ENCODE assay signal across 8 mouse cellular contexts in the genomic region with DNA sequence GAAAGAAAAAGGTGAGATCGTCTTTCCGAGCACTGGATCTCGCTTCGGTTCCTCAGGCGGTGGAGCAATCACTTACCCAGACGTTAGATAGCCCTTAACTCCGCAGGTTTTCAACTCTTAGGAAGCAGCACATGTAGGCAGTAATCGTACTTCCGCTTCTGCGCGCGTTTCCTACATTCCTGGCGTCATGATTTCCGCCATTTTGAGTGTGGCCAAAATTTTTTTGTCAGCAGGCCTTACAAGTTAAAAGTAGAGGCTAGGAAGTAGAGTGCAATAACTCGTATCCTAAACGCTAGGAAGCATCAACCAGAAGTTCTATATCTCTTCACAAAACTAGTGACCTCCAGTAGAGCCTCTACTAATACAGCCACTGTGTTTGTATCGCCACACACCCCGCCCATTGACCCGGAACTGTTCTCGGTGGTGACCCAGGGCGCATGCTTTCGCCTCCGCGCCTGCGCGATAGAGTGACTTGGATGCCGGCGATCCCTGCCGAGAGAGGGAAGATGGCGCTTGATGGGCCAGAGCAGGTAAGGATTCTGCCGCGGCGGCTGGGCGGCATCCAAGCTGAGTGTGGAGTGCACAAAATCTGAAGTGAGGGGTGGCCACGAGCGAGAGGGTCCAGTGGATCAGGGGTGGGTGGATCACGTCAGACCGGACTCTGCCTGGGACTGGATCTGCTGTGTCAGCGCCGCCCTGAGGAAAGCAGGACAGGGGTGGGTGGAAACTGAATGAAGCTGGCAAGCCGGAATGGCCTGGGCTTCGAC. TPM values are rescaled to one million over a fixed set of nuclear protein-coding genes. Genes with fewer than 3 reads are reported as not detected.
DNase-seq lines count a peak whose midpoint lies in the region; ATAC-seq lines count a peak whose summit lies in the region.

A gene (minus strand): TSS at position 395 of the 767 bp plus-strand sequence.
A gene (plus strand): TSS at position 470 of the 767 bp plus-strand sequence.

- H3K4me1 ChIP-seq in forebrain, embryonic 11.5 days (replicated peaks; ENCODE audit: control insufficient read depth, insufficient read depth, low read length) = peaks cover 13% of the 10 kb centered on the region
- peaks cover 13% of the 10 kb centered on the region for H3K4me1 ChIP-seq in heart, embryonic 16.5 days (ENCODE audit: control insufficient read depth, insufficient read depth, low read length)
- H3K4me1 ChIP-seq in liver, embryonic 15.5 days (replicated peaks) = peaks cover 35% of the 10 kb centered on the region
- H3K4me1 ChIP-seq in neural tube, embryonic 12.5 days = peaks cover 20% of the 10 kb centered on the region

- peaks cover 4% of the 10 kb centered on the region; the same call in 1 of the 2 replicates for H3K36me3 ChIP-seq in forebrain, embryonic 11.5 days (ENCODE audit: control insufficient read depth, insufficient read depth, low read length)
- peaks cover 35% of the 10 kb centered on the region for H3K36me3 ChIP-seq in heart, embryonic 16.5 days (ENCODE audit: control insufficient read depth, insufficient read depth)
- peaks cover 67% of the 10 kb centered on the region for H3K36me3 ChIP-seq in liver, embryonic 15.5 days (replicated peaks)
- peaks cover 54% of the 10 kb centered on the region for H3K36me3 ChIP-seq in neural tube, embryonic 12.5 days

- H3K27ac ChIP-seq in forebrain, embryonic 11.5 days (ENCODE audit: low read depth, low read length) = peak within 1 kb of the TSS; percentile 43; the same call in 1 of the 2 replicates
- H3K27ac ChIP-seq in heart, embryonic 16.5 days (ENCODE audit: low read length) = peak within 1 kb of the TSS; percentile 85
- peak within 1 kb of the TSS; percentile 85 for H3K27ac ChIP-seq in liver, embryonic 15.5 days (replicated peaks)
- H3K27ac ChIP-seq in neural tube, embryonic 12.5 days = peak within 1 kb of the TSS; percentile 50; the same call in 1 of the 2 replicates

- WGBS in forebrain, embryonic 11.5 days = under 1% methylated on average over 42 of the region's 42 CpGs
- WGBS in heart, embryonic 16.5 days = under 1% methylated on average over 42 of the region's 42 CpGs
- WGBS in liver, embryonic 15.5 days (ENCODE audit: insufficient replicate concordance) = under 1% methylated on average over 42 of the region's 42 CpGs
- under 1% methylated on average over 42 of the region's 42 CpGs for WGBS in neural tube, embryonic 12.5 days

- no peaks in the 10 kb centered on the region for H3K27me3 ChIP-seq in forebrain, embryonic 11.5 days (ENCODE audit: control insufficient read depth, insufficient read depth, low read length)
- no peaks in the 10 kb centered on the region for H3K27me3 ChIP-seq in heart, embryonic 16.5 days (ENCODE audit: control insufficient read depth, insufficient read depth, low read length)
- H3K27me3 ChIP-seq in liver, embryonic 15.5 days = no peaks in the 10 kb centered on the region
- H3K27me3 ChIP-seq in neural tube, embryonic 12.5 days (replicated peaks) = no peaks in the 10 kb centered on the region

- DNase-seq in CD8-positive naive resting alpha-beta T cell, adult 2 months (ENCODE audit: low read depth in 2 of 2, low spot score in 2 of 2) = peak; percentile 96
- peak; percentile 96 for DNase-seq in c-Kit-positive CD71-negative TER-119-negative erythroid progenitor cells, embryonic 14.5 days (ENCODE audit: low read depth)
- peak; percentile 96 for DNase-seq in forebrain, embryonic 11.5 days (ENCODE audit: low spot score)
- DNase-seq in kidney, postnatal 36 days = peak; percentile 99 to 100
- peak; percentile 92 for DNase-seq in telencephalon, adult 2 months (ENCODE audit: low read depth, low spot score)

- peak within 1 kb of the TSS; percentile 86 for H3K9ac ChIP-seq in forebrain, embryonic 11.5 days (ENCODE audit: low read length)
- peak within 1 kb of the TSS; percentile 94 for H3K9ac ChIP-seq in heart, embryonic 16.5 days (ENCODE audit: low read length)
- H3K9ac ChIP-seq in liver, embryonic 15.5 days = peak within 1 kb of the TSS; percentile 89
- peak within 1 kb of the TSS; percentile 75 for H3K9ac ChIP-seq in neural tube, embryonic 12.5 days

- H3K4me2 ChIP-seq in forebrain, embryonic 11.5 days (ENCODE audit: low read depth, low read length, severe bottlenecking) = peak within 1 kb of the TSS; percentile 72
- H3K4me2 ChIP-seq in heart, embryonic 16.5 days (ENCODE audit: low read depth, low read length) = peak within 1 kb of the TSS; percentile 100
- peak within 1 kb of the TSS; percentile 90 for H3K4me2 ChIP-seq in liver, embryonic 15.5 days
- peak within 1 kb of the TSS; percentile 96 for H3K4me2 ChIP-seq in neural tube, embryonic 12.5 days (replicated peaks)

- no peaks in the 10 kb centered on the region for H3K9me3 ChIP-seq in forebrain, embryonic 11.5 days (ENCODE audit: control insufficient read depth, low read length)
- H3K9me3 ChIP-seq in heart, embryonic 16.5 days (replicated peaks; ENCODE audit: control insufficient read depth, low read length) = no peaks in the 10 kb centered on the region
- no peaks in the 10 kb centered on the region for H3K9me3 ChIP-seq in liver, embryonic 15.5 days (replicated peaks)
- H3K9me3 ChIP-seq in neural tube, embryonic 12.5 days = no peaks in the 10 kb centered on the region

- peak within 1 kb of the TSS; percentile 78 for H3K4me3 ChIP-seq in forebrain, embryonic 11.5 days (ENCODE audit: low read depth, low read length)
- H3K4me3 ChIP-seq in heart, embryonic 16.5 days (ENCODE audit: low read length) = peak within 1 kb of the TSS; percentile 94
- peak within 1 kb of the TSS; percentile 88 for H3K4me3 ChIP-seq in liver, embryonic 15.5 days (replicated peaks)
- peak within 1 kb of the TSS; percentile 82 for H3K4me3 ChIP-seq in neural tube, embryonic 12.5 days

- ATAC-seq in forebrain, embryonic 11.5 days (replicated peaks; ENCODE audit: low FRiP score) = peak; percentile 94
- ATAC-seq in heart, embryonic 16.5 days (replicated peaks; ENCODE audit: extremely low read depth, insufficient read depth, low FRiP score) = peak; percentile 96
- peak; percentile 95 for ATAC-seq in liver, embryonic 15.5 days (ENCODE audit: insufficient read depth)
- ATAC-seq in neural tube, embryonic 12.5 days (ENCODE audit: low FRiP score, low read depth) = peak; percentile 95

RNA-seq across cellular contexts. Expression of the first gene that starts in this region (rescaled TPM):
- polyA plus RNA-seq in forebrain, embryonic 11.5 days (2014; fragmentation: Nextera tagmentation; extraction: Ambion mirVana) = 70.1 and 71.1 TPM in 2 replicates
- 34.0 and 38.7 TPM in 2 replicates for polyA plus RNA-seq in heart, embryonic 16.5 days (2015; fragmentation: Nextera tagmentation; extraction: Ambion mirVana)
- 30.2 and 30.4 TPM in 2 replicates for polyA plus RNA-seq in liver, embryonic 15.5 days (2015; fragmentation: Nextera tagmentation; extraction: Ambion mirVana)
- polyA plus RNA-seq in neural tube, embryonic 12.5 days (2016; fragmentation: Nextera tagmentation; extraction: Ambion mirVana) = 52.3 TPM in 2 replicates

RNA-seq across cellular contexts. Expression of the second gene that starts in this region (rescaled TPM):
- polyA plus RNA-seq in forebrain, embryonic 11.5 days (2014; fragmentation: Nextera tagmentation; extraction: Ambion mirVana) = 368 and 384 TPM in 2 replicates
- 217 and 221 TPM in 2 replicates for polyA plus RNA-seq in heart, embryonic 16.5 days (2015; fragmentation: Nextera tagmentation; extraction: Ambion mirVana)
- 128 and 131 TPM in 2 replicates for polyA plus RNA-seq in liver, embryonic 15.5 days (2015; fragmentation: Nextera tagmentation; extraction: Ambion mirVana)
- polyA plus RNA-seq in neural tube, embryonic 12.5 days (2016; fragmentation: Nextera tagmentation; extraction: Ambion mirVana) = 358 and 381 TPM in 2 replicates

Comparison
In these comparisons a context has a peak if more than half of its experiments do, and no peak if none do; other contexts are left out.
1. Peak in every context shown above with its lines: DNase-seq, ATAC-seq, H3K4me3 ChIP-seq and H3K27ac ChIP-seq.